In genomic region chr7:75643986-75644385, GRCm38 (mm10) we compare ENCODE assay signal across 7 mouse cellular contexts.
A peak's percentile ranks its signal among the peaks of the same experiment; 100 is the strongest.
DNase-seq lines count a peak whose midpoint lies in the region; ATAC-seq and TF ChIP-seq lines count a peak whose summit lies in the region.

No protein-coding gene starts in this region.

- peak; percentile 72 for DNase-seq in 3T3-L1 (ENCODE audit: low read depth, low spot score)
- DNase-seq in kidney, postnatal 0 days (ENCODE audit: low spot score): peak; percentile 42
- DNase-seq in right cerebral cortex, adult 18-20 months: no peak
- DNase-seq in spleen, postnatal 14 days (ENCODE audit: low spot score in 2 of 2): no peak
- DNase-seq in urinary bladder, adult 2 months (ENCODE audit: low spot score): no peak

- 53% methylated on average over 4 of the region's 4 CpGs for WGBS in heart, embryonic 13.5 days
- 49% methylated on average over 4 of the region's 4 CpGs for WGBS in kidney, postnatal 0 days

- TF ChIP-seq CTCF in C2C12 (IDR thresholded peaks at IDR 0.05; ENCODE audit: control insufficient read depth, insufficient read depth, insufficient read length): no peak
- TF ChIP-seq CTCF in kidney, postnatal 0 days (IDR thresholded peaks at IDR 0.05; ENCODE audit: low read depth): no peak

- no peaks in the 10 kb centered on the region for H3K9me3 ChIP-seq in heart, embryonic 13.5 days
- no peaks in the 10 kb centered on the region for H3K9me3 ChIP-seq in kidney, postnatal 0 days (replicated peaks; ENCODE audit: low read length)

- H3K9ac ChIP-seq in heart, embryonic 13.5 days: peak overlapping the region; percentile 74
- no peak overlapping the region for H3K9ac ChIP-seq in kidney, postnatal 0 days (ENCODE audit: low read depth, low read length)

- peak overlapping the region; percentile 23 for H3K4me3 ChIP-seq in C2C12 (ENCODE audit: insufficient read depth, poor library complexity, severe bottlenecking)
- peak overlapping the region; percentile 36 for H3K4me3 ChIP-seq in heart, embryonic 13.5 days
- peak overlapping the region; percentile 18; the same call in 1 of the 2 replicates for H3K4me3 ChIP-seq in kidney, postnatal 0 days (replicated peaks; ENCODE audit: low read depth, low read length)

- H3K4me1 ChIP-seq in heart, embryonic 13.5 days: peaks cover 69% of the 10 kb centered on the region
- peaks cover 17% of the 10 kb centered on the region for H3K4me1 ChIP-seq in kidney, postnatal 0 days (replicated peaks; ENCODE audit: insufficient read depth, low read length)

- peak overlapping the region; percentile 54 for H3ac ChIP-seq in C2C12 (ENCODE audit: control insufficient read depth, insufficient read length, low read depth)

- ATAC-seq in heart, embryonic 13.5 days (ENCODE audit: extremely low read depth, insufficient number of reproducible peaks, low FRiP score, low TSS enrichment): no peak
- ATAC-seq in kidney, postnatal 0 days (replicated peaks; ENCODE audit: low FRiP score, low read depth): no peak

- H3K27me3 ChIP-seq in C2C12 (ENCODE audit: control insufficient read depth, insufficient read depth, insufficient read length): no peaks in the 10 kb centered on the region
- H3K27me3 ChIP-seq in heart, embryonic 13.5 days (replicated peaks): no peaks in the 10 kb centered on the region
- H3K27me3 ChIP-seq in kidney, postnatal 0 days (ENCODE audit: insufficient read depth, low read length): no peaks in the 10 kb centered on the region

- H3K79me2 ChIP-seq in C2C12 (ENCODE audit: control insufficient read depth, insufficient read depth): peaks cover 54% of the 10 kb centered on the region

- H3K36me3 ChIP-seq in C2C12 (ENCODE audit: control insufficient read depth, insufficient read depth): no peaks in the 10 kb centered on the region
- H3K36me3 ChIP-seq in heart, embryonic 13.5 days: no peaks in the 10 kb centered on the region
- no peaks in the 10 kb centered on the region for H3K36me3 ChIP-seq in kidney, postnatal 0 days (ENCODE audit: insufficient read depth, low read length)

- peaks cover 8% of the 10 kb centered on the region for H3K79me3 ChIP-seq in C2C12 (ENCODE audit: low read depth)

- peak overlapping the region; percentile 68 for H3K4me2 ChIP-seq in heart, embryonic 13.5 days
- peak overlapping the region; percentile 48 for H3K4me2 ChIP-seq in kidney, postnatal 0 days (ENCODE audit: low read length)

- peak overlapping the region; percentile 88 for H3K27ac ChIP-seq in heart, embryonic 13.5 days (replicated peaks)
- H3K27ac ChIP-seq in kidney, postnatal 0 days: peak overlapping the region; percentile 62

TF ChIP-seq in C2C12, 6 proteins besides CTCF, POLR2A, EP300 and RAD21:
- no peak for TF ChIP-seq CEBPB (IDR thresholded peaks at IDR 0.05; ENCODE audit: low read depth)
- no peak for TF ChIP-seq MYOD1 (IDR thresholded peaks at IDR 0.05; ENCODE audit: control insufficient read depth, insufficient read length, low read depth)
- TF ChIP-seq MYOG (IDR thresholded peaks at IDR 0.05; ENCODE audit: control insufficient read depth, extremely low read depth, insufficient read length): no peak
- no peak for TF ChIP-seq MAX (IDR thresholded peaks at IDR 0.05)
- no peak for TF ChIP-seq FOSL1 (IDR thresholded peaks at IDR 0.05; ENCODE audit: insufficient read depth, low read length, poor library complexity, severe bottlenecking)
- no peak for TF ChIP-seq USF1 (IDR thresholded peaks at IDR 0.05; ENCODE audit: low read depth)

Comparison
In these comparisons a context has a peak if more than half of its experiments do, and no peak if none do; other contexts are left out.
1. DNase-seq: peak in 3T3-L1 (single experiment) and kidney, postnatal 0 days (single experiment); none in right cerebral cortex, adult 18-20 months (single experiment), spleen, postnatal 14 days (0 of 2) and urinary bladder, adult 2 months (single experiment).
2. Peak in every context shown above with its lines, with median percentiles within 50 percentile points of each other: H3K4me3 ChIP-seq.